ENCODE assay signal across 27 mouse cellular contexts in the genomic region with DNA sequence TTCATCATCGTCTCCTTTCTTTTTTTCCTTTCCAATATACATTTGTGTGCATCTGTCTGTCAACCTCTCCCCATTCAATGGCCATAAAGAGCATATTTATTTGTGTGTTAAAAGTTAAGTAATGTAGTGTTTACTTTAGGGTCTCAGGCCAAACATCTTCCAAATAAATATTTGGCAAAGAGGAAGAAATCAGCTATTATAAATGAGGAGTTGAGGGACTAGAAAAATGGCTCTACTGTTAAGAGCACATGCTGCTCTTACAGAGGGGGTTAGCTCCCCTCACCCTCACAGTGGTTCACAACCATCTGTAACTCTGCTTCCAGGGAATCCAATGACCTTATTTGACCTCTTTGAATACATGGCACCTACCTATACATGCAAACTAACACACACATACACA. TPM values are rescaled to one million over a fixed set of nuclear protein-coding genes. Genes with fewer than 3 reads are reported as not detected.
A peak's percentile ranks its signal among the peaks of the same experiment; 100 is the strongest.
DNase-seq lines count a peak whose midpoint lies in the region; ATAC-seq and TF ChIP-seq lines count a peak whose summit lies in the region.
"Had no signal": no experiment of that assay in that cellular context is flagged by ENCODE, and none has a peak within 500 bp of the region (broad histone marks: within the 10 kb centered on the region; RNA-seq: fewer than 3 reads in every experiment).

No protein-coding gene starts in this region.

- H3K36me3 ChIP-seq in lung, embryonic 14.5 days (ENCODE audit: insufficient read depth), result no peaks in the 10 kb centered on the region
- no peaks in the 10 kb centered on the region for H3K36me3 ChIP-seq in lung, embryonic 15.5 days
- H3K36me3 ChIP-seq in lung, embryonic 16.5 days (ENCODE audit: control insufficient read depth, insufficient read depth, low read length), result no peaks in the 10 kb centered on the region
- H3K36me3 ChIP-seq: G1E had no signal

- no peak overlapping the region for H3K4me3 ChIP-seq in lung, embryonic 14.5 days (ENCODE audit: low read depth, low read length)
- H3K4me3 ChIP-seq in lung, embryonic 15.5 days, result no peak overlapping the region
- H3K4me3 ChIP-seq in lung, embryonic 16.5 days (ENCODE audit: low read length), result no peak overlapping the region

- no peaks in the 10 kb centered on the region; the same call in 1 of the 2 replicates for H3K4me1 ChIP-seq in lung, embryonic 14.5 days (ENCODE audit: insufficient read depth)
- H3K4me1 ChIP-seq in lung, embryonic 15.5 days, result no peaks in the 10 kb centered on the region
- H3K4me1 ChIP-seq in lung, embryonic 16.5 days (replicated peaks; ENCODE audit: control insufficient read depth, insufficient read depth, low read length), result 0 out of 2 replicates have a peak, but pooled peaks cover 3% of the 10 kb centered on the region

- no peaks in the 10 kb centered on the region for H3K27me3 ChIP-seq in lung, embryonic 14.5 days (ENCODE audit: insufficient read depth, low read length)
- peaks cover 8% of the 10 kb centered on the region; the same call in 1 of the 2 replicates for H3K27me3 ChIP-seq in lung, embryonic 15.5 days
- no peaks in the 10 kb centered on the region for H3K27me3 ChIP-seq in lung, embryonic 16.5 days (ENCODE audit: control insufficient read depth, insufficient read depth, low read depth, low read length)
- H3K27me3 ChIP-seq: CH12.LX, Patski had no signal

- no peak for TF ChIP-seq CTCF in lung, embryonic 14.5 days (IDR thresholded peaks at IDR 0.05; ENCODE audit: low read depth)

- no peak overlapping the region for H3K4me2 ChIP-seq in lung, embryonic 14.5 days
- H3K4me2 ChIP-seq in lung, embryonic 15.5 days, result no peak overlapping the region
- H3K4me2 ChIP-seq in lung, embryonic 16.5 days (ENCODE audit: low read depth, low read length), result no peak overlapping the region

- peak; percentile 22 for DNase-seq in heart, adult 11 months
- no peak for DNase-seq in heart, postnatal 4 days
- peak; percentile 61 for DNase-seq in lung, embryonic 14.5 days
- DNase-seq in lung, postnatal 25 days (ENCODE audit: low spot score), result no peak
- no peak for DNase-seq in lung, postnatal 36 days
- no peak for DNase-seq in lung, postnatal 14 days
- DNase-seq: adrenal gland, adult 2 months; adrenal gland, adult 8-10 months; adrenal gland, postnatal 10 days; adrenal gland, postnatal 14 days; adrenal gland, postnatal 25 days; adrenal gland, postnatal 36 days; B cell, adult 2 months; cerebellum, adult 11 months; cerebellum, adult 11-12 months had no signal

- H3K9ac ChIP-seq in lung, embryonic 14.5 days, result no peak overlapping the region
- no peak overlapping the region for H3K9ac ChIP-seq in lung, embryonic 15.5 days
- H3K9ac ChIP-seq in lung, embryonic 16.5 days (ENCODE audit: low read length), result no peak overlapping the region

- no peak overlapping the region for H3K27ac ChIP-seq in lung, embryonic 14.5 days (ENCODE audit: low read depth)
- H3K27ac ChIP-seq in lung, embryonic 15.5 days, result no peak overlapping the region
- no peak overlapping the region for H3K27ac ChIP-seq in lung, embryonic 16.5 days (ENCODE audit: low read length)

- WGBS in lung, embryonic 14.5 days, result 40% methylated on average over 1 of the region's 1 CpGs
- WGBS in lung, embryonic 15.5 days, result 37% methylated on average over 1 of the region's 1 CpGs
- 46% methylated on average over 1 of the region's 1 CpGs for WGBS in lung, embryonic 16.5 days

- no peaks in the 10 kb centered on the region for H3K9me3 ChIP-seq in lung, embryonic 14.5 days (ENCODE audit: low read depth, low read length)
- H3K9me3 ChIP-seq in lung, embryonic 15.5 days, result no peaks in the 10 kb centered on the region
- H3K9me3 ChIP-seq in lung, embryonic 16.5 days (ENCODE audit: control insufficient read depth, low read length), result peaks cover under 1% of the 10 kb centered on the region; the same call in 1 of the 2 replicates
- H3K9me3 ChIP-seq: G1E had no signal

- ATAC-seq in lung, embryonic 14.5 days (ENCODE audit: insufficient read depth), result peak; percentile 64; the same call in 1 of the 2 replicates
- peak; percentile 56; the same call in 1 of the 2 replicates for ATAC-seq in lung, embryonic 15.5 days (ENCODE audit: borderline replicate concordance, extremely low read depth, low FRiP score, low TSS enrichment)
- peak; percentile 62 for ATAC-seq in lung, embryonic 16.5 days (ENCODE audit: low read depth)
- ATAC-seq: activated CD4-positive, CD25-positive, alpha-beta regulatory T cell, adult 4 months; CD4-positive, CD25-positive, alpha-beta regulatory T cell, adult 4 months; Patski had no signal

RNA-seq across cellular contexts. Expression of gene 4930455H04Rik, which starts 34.9 kb away (rescaled TPM):
- total RNA-seq in heart, postnatal 4 days (2021), result under 1 TPM in 1 of 2 experiments, not detected in 1; 0.32 TPM
- not detected in 2 replicates for polyA plus RNA-seq in lung, embryonic 14.5 days (2014; fragmentation: Nextera tagmentation; extraction: Ambion mirVana)
- not detected in 2 replicates for polyA plus RNA-seq in lung, embryonic 15.5 days (2015; fragmentation: Nextera tagmentation; extraction: Ambion mirVana)
- not detected in 2 replicates for polyA plus RNA-seq in lung, embryonic 16.5 days (2015; fragmentation: Nextera tagmentation; extraction: Ambion mirVana)
- total RNA-seq: adrenal gland, adult 2 months; adrenal gland, adult 8-10 months; adrenal gland, postnatal 14 days; adrenal gland, postnatal 25 days; adrenal gland, postnatal 4 days; CH12.LX; ES-E14; G1E; MEL had no signal
- polyA plus RNA-seq: activated CD4-positive, CD25-positive, alpha-beta regulatory T cell, adult 4 months; adrenal gland, adult 2 months; brain, embryonic 14.5 days; C2C12; CD4-positive, CD25-positive, alpha-beta regulatory T cell, adult 4 months; G1E; Patski had no signal

RNA-seq across cellular contexts. Expression of gene Palmd, which starts 35.6 kb away (rescaled TPM):
- total RNA-seq in heart, postnatal 4 days (2021), result 10 to 100 TPM; 61.6 to 66.2 TPM
- 4.9 and 7.2 TPM in 2 replicates for polyA plus RNA-seq in lung, embryonic 14.5 days (2014; fragmentation: Nextera tagmentation; extraction: Ambion mirVana)
- polyA plus RNA-seq in lung, embryonic 15.5 days (2015; fragmentation: Nextera tagmentation; extraction: Ambion mirVana), result 7.8 and 9.0 TPM in 2 replicates
- polyA plus RNA-seq in lung, embryonic 16.5 days (2015; fragmentation: Nextera tagmentation; extraction: Ambion mirVana), result 9.8 and 11.7 TPM in 2 replicates
- total RNA-seq: CH12.LX, MEL had no signal
- polyA plus RNA-seq: activated CD4-positive, CD25-positive, alpha-beta regulatory T cell, adult 4 months; G1E had no signal

Comparison
In these comparisons a context has a peak if more than half of its experiments do, and no peak if none do; other contexts are left out.
1. DNase-seq: peak in heart, adult 11 months (single experiment) and lung, embryonic 14.5 days (single experiment); none in heart, postnatal 4 days (single experiment), lung, postnatal 25 days (single experiment), lung, postnatal 36 days (single experiment) and lung, postnatal 14 days (single experiment).
2. Peak in every context shown above with its lines, with median percentiles within 50 percentile points of each other: ATAC-seq.